Mouse (Mus musculus): Measurements from ENCODE around the gene Gpc4.

The Gpc4 gene

DNA sequence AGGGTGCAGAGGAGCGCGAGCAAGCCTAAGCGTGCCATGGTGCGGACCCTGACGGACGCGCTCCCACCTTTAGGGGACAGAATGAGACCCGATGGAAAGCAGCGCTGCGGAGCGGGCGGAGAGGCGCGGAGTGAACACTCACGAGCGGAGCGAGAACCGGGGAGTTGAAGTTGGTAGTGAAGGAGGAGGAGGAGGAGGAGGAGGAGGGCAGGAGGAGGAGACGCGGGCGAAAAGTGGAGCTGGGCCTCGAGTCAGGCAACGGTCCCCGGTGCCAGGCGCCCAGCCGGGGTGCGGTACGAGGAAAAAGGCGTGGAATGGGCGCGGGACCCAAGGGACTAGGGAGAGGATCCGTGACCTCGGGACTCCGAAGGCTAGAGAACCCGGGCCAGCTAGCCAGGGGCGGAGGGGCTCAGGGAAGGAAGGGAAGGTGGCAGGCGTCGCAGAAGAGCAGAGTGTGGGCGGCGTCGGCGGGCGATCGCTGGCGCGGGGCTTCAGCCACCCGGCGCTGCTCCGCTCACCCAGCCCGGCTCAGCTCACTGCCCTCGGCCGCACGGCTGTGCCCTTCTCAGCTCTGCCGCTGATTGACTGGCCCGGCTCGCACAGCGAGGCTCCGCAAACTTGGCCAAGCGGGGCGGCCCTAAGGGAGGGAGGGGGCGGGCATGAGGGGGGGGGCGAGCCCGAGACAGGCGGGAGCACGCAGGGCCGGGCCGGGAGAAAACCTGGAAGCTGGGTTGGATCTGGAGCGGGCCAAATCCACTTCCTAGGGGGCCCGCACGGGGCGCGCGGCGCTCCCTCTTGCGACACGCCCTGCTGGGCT is at the start of gene Gpc4:
Gpc4 (minus strand) TSS at position 515 of the 817 bp plus-strand sequence.
- peak; percentile 81 to 87 for DNase-seq (ENCODE audit: inconsistent age in 2 of 2, low spot score in 1 of 2)

- DNase-seq (ENCODE audit: inconsistent age in 2 of 2, low spot score in 1 of 2), result no peak
Observed at GRCm38 (mm10) chrX:52212846-52213245, 47.8 kb upstream of the Gpc4 start.

- DNase-seq (ENCODE audit: inconsistent age in 2 of 2, low spot score in 1 of 2), result no peak
Observed at GRCm38 (mm10) chrX:52199836-52200235, 34.8 kb upstream of the Gpc4 start.

- peak; percentile 14 to 59 for DNase-seq (ENCODE audit: inconsistent age in 2 of 2, low spot score in 1 of 2)
Observed at GRCm38 (mm10) chrX:52193311-52193968, 28.4 kb upstream of the Gpc4 start.

- DNase-seq (ENCODE audit: inconsistent age in 2 of 2, low spot score in 1 of 2), result no peak
Observed at GRCm38 (mm10) chrX:52189094-52189493, 24.0 kb upstream of the Gpc4 start.

DNA sequence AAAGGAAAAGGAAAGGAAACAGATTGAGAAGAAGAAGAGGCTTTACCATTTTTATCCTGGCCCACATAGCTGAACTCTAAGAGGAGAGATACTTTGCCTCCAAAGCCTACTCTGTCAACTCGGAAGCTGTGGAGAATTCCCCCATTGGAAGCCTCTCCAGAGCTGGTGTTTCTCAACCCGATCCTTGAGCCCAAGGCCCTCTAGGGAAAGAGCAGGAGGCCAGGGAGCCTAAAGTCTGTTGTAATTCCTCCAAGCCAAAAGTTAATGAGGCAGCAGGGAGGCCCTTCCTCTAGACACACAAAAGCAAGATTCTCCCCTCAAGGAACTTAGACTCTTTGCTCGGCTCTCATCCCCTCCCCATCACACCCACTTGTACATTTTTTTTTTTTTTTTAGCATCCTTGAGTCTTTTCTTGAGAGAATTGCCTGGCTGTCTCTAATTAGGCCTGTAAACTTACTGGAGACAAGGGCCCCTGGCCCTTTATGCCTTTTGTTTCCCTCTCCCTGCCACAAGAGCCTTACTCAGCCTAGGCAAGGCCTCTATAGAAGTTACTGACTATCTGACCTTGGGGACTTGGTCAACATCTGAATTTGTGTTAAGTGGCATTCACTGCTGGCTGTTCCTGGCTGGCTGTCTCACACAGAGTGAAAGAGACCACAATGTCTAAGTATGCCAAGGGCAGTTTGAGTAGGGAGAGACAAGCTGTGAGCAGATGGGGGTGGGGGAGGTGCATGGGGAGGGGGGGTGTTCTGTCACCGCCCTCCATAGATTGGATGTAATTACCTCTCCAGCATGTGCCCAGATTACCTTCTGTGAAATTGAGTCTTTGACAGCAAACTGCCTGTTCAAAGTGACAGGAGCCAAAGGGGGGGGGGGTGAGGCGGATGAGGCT is 18.7 kb upstream of the Gpc4 start:
- DNase-seq (ENCODE audit: inconsistent age in 2 of 2, low spot score in 1 of 2), result peak in 1 of 2 experiments; percentile 63

GRCm38 (mm10) chrX:52181401-52181800 is 16.3 kb upstream of the Gpc4 start:
- no peak for DNase-seq (ENCODE audit: inconsistent age in 2 of 2, low spot score in 1 of 2)

DNA sequence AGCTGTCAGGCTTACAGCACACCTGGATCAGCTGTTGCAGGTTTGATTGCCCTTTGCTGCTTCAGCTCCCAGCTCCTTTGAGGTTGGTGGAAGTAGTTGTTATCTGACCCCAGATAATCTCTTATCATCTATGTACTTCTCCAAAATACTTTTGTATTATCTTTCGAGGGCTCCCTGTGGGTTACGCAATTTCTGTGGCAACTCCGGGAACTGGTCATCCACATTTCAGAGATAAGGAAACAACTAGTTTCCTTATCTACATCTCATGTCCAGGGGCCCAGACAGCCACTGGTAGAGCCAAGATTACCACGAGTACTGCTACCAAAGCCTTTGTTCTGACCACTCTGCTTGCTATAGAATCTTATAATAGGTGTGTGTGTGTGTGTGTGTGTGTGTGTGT is 12.0 kb upstream of the Gpc4 start:
- DNase-seq (ENCODE audit: inconsistent age in 2 of 2, low spot score in 1 of 2), result peak in 1 of 2 experiments; percentile 62

- DNase-seq (ENCODE audit: inconsistent age in 2 of 2, low spot score in 1 of 2), result no peak
Observed at GRCm38 (mm10) chrX:52167519-52168244, 2.6 kb upstream of the Gpc4 start.

GRCm38 (mm10) chrX:52165555-52165938 is 495 bp upstream of the Gpc4 start:
- DNase-seq (ENCODE audit: inconsistent age in 2 of 2, low spot score in 1 of 2), result no peak

DNA sequence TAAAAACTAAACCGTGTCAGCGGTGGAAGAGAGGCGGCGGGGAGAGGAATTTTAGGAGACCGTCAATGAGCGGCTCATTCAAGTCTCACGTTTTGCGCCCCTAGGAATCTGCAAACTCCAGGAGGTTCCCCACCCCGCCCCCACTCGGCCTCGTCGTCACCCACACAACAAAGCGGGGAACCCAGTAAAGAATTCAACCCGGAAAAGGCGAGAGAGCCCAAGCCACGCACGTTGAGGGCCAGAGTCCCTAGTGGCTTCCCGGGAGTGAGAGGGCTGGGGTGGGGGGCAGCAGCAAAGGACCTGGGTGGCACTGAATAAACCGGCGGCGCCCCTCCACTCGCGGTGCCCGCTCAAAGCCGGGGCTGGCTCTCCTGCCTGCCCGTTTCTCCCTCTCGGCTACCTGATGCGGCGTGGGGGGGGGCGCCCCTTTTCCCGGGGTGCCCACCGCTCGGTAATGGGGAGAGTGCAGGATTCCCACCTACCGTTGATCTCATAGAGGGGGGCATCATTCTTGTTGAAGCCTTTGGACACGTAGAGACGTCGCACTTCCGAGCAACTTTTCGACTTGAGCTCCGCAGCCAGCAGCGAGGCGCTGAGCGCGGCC is 816 bp downstream of the Gpc4 start:
- peak; percentile 33 to 78 for DNase-seq (ENCODE audit: inconsistent age in 2 of 2, low spot score in 1 of 2)

DNA sequence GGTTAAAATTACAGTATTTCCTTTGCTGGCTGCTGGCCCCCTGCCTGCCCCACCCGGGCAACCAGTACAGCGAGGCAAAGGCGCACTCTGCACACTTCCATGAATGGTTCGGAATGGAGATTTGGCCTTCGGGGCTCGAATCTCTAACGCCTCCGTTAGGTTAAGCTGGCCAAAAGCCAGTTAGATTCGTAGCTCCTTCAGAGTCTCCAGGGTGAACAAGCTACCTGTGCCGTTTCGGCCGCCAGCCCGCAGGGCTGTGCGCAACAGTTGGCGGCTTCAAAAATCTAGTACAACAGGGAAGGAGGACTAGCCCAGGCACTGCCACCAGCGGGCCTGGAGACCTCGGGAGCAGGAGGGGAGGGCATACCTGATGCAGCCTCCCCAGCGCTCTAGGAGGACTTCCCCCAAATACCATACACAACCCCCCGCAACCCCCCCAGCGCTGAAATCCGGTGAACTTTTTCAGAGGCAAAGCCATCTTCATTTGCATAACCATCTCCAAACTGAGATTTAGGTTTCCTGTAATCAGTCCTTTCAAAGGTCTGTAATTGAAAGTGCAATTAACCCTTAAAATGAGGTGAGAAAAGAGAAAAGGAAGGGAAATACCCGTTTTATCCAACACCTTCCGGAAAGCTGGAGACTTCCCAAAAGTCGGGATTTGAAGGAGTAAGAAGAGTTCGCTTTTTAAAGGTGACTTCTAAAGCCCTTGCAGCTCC is 1.5 kb downstream of the Gpc4 start:
- DNase-seq (ENCODE audit: inconsistent age in 2 of 2, low spot score in 1 of 2), result peak; percentile 35 to 78

GRCm38 (mm10) chrX:52162756-52163155 is 2.3 kb downstream of the Gpc4 start:
- peak in 1 of 2 experiments; percentile 52 for DNase-seq (ENCODE audit: inconsistent age in 2 of 2, low spot score in 1 of 2)

DNA sequence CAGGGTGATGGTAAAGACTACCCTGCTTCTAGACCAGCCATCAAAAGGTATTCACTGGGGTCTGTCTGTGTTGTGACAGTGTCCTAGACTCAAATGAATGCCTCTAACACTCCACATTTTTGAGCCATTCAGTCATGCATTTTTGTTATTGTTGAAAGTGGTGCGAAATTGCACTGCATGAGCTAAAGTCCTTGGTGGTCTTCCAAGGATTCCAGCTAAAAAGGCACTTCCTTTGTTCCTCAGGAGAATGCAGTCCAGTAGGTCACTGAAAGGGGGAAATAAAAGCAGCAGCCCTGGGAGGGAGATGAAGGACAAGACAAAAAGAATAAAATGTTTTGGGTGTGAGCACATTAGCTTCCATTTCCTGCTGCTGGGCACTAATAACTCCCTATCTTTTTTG is 2.8 kb downstream of the Gpc4 start:
- no peak for DNase-seq (ENCODE audit: inconsistent age in 2 of 2, low spot score in 1 of 2)

DNA sequence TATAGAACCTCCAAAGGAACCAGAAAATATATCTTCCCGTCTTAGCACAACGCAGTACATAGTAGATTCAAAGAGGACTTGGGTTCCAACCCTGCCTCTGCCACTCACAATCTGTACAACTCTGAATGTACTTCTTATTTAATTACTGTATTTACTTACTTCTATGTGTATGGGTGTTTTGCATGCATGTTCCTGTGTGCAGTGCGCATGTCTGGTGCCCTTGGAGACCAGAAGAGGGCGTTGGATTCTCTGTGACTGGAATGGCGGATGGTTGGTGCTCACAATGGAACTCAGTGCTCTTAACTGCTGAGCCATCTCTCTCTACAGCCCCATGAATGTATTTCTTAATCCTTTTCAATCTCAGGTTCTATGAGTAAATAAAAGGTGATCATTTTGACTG is 5.4 kb downstream of the Gpc4 start:
- DNase-seq (ENCODE audit: inconsistent age in 2 of 2, low spot score in 1 of 2), result no peak

GRCm38 (mm10) chrX:52155408-52155953 is 9.6 kb downstream of the Gpc4 start:
- DNase-seq (ENCODE audit: inconsistent age in 2 of 2, low spot score in 1 of 2), result no peak

DNA sequence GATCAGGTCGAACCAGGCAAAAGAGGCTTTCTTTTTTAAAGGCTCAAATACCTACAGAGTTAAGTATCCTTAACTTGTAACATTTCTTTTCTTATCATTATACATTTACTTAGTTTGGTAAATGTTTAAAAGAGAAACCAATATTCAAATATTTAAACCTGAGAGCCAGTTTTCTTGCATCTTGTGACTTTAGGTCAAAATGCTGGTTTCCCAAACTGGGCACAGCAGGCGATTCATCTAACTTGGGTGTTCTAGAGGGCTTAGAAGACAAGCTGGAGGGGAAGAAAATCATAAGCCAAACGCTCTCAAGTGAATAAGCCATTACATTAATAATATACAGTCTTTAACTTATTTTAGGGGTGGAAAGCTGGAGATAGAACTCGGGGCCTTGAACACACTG is 10.2 kb downstream of the Gpc4 start:
- no peak for DNase-seq (ENCODE audit: inconsistent age in 2 of 2, low spot score in 1 of 2)

GRCm38 (mm10) chrX:52153451-52153850 is 11.6 kb downstream of the Gpc4 start:
- peak in 1 of 2 experiments; percentile 52 for DNase-seq (ENCODE audit: inconsistent age in 2 of 2, low spot score in 1 of 2)

GRCm38 (mm10) chrX:52152961-52153360 is 12.1 kb downstream of the Gpc4 start:
- no peak for DNase-seq (ENCODE audit: inconsistent age in 2 of 2, low spot score in 1 of 2)

Measured in adrenal gland, adult (tissue).